In genomic region chr7:109165931-109166585, GRCm38 (mm10) we compare ENCODE assay signal across 15 mouse cellular contexts. TPM values are rescaled to one million over a fixed set of nuclear protein-coding genes. Genes with fewer than 3 reads are reported as not detected.
DNase-seq lines count a peak whose midpoint lies in the region; ATAC-seq lines count a peak whose summit lies in the region.
"Had no signal": no experiment of that assay in that cellular context is flagged by ENCODE, and none has a peak within 500 bp of the region (broad histone marks: within the 10 kb centered on the region; RNA-seq: fewer than 3 reads in every experiment).

No protein-coding gene starts in this region.

- peak; percentile 43 for ATAC-seq in forebrain, embryonic 15.5 days (replicated peaks)
- no peak for ATAC-seq in midbrain, embryonic 14.5 days (ENCODE audit: low FRiP score, low TSS enrichment)
- no peak for ATAC-seq in erythroblast, adult 5-6 weeks (replicated peaks; ENCODE audit: low FRiP score, poor library complexity, severe bottlenecking)
- ATAC-seq: intestine, postnatal 0 days had no signal

- peak; percentile 92 for DNase-seq in MN1 (ENCODE audit: low spot score)
- peak; percentile 78 for DNase-seq in Muller cell, postnatal 12 days (ENCODE audit: inconsistent ontology term)
- peak; percentile 54 for DNase-seq in midbrain, embryonic 14.5 days
- DNase-seq in gastrocnemius, postnatal 10 days: no peak
- DNase-seq in ovary, postnatal 14 days (ENCODE audit: low spot score): no peak
- no peak for DNase-seq in spleen, postnatal 10 days (ENCODE audit: low spot score in 2 of 2)
- DNase-seq: cerebellum, adult 9-10 months; lung, postnatal 36 days; right cerebral cortex, adult 18-20 months; thymus, adult 2 months had no signal

- 14% methylated on average over 17 of the region's 17 CpGs for whole genome bisulfite sequencing in forebrain, embryonic 15.5 days
- WGBS in midbrain, embryonic 14.5 days: 40% methylated on average over 17 of the region's 17 CpGs

- H3K9ac ChIP-seq in forebrain, embryonic 15.5 days (replicated peaks): 0 out of 2 replicates have a peak overlapping the region, but pooled peaks have one; percentile 13
- H3K9ac ChIP-seq in midbrain, embryonic 14.5 days (replicated peaks; ENCODE audit: low read length): peak overlapping the region; percentile 45
- H3K9ac ChIP-seq: liver, embryonic 15.5 days had no signal

- peak overlapping the region; percentile 36 for H3K4me2 ChIP-seq in forebrain, embryonic 15.5 days (replicated peaks)
- H3K4me2 ChIP-seq in midbrain, embryonic 14.5 days (ENCODE audit: low read length): peak overlapping the region; percentile 89
- H3K4me2 ChIP-seq: liver, embryonic 15.5 days had no signal

- H3K27ac ChIP-seq in forebrain, embryonic 15.5 days (replicated peaks): peak overlapping the region; percentile 2
- H3K27ac ChIP-seq in midbrain, embryonic 14.5 days (replicated peaks; ENCODE audit: low read depth, low read length): peak overlapping the region; percentile 64
- H3K27ac ChIP-seq: limb, embryonic 10.5 days; liver, embryonic 15.5 days had no signal

- H3K4me1 ChIP-seq in forebrain, embryonic 15.5 days: peaks cover 59% of the 10 kb centered on the region
- peaks cover 39% of the 10 kb centered on the region for H3K4me1 ChIP-seq in midbrain, embryonic 14.5 days (ENCODE audit: control insufficient read depth, insufficient read depth, low read length)

- no peaks in the 10 kb centered on the region for H3K27me3 ChIP-seq in forebrain, embryonic 15.5 days
- no peaks in the 10 kb centered on the region for H3K27me3 ChIP-seq in midbrain, embryonic 14.5 days (ENCODE audit: control insufficient read depth, insufficient read depth, low read length)

- H3K36me3 ChIP-seq in forebrain, embryonic 15.5 days: no peaks in the 10 kb centered on the region
- no peaks in the 10 kb centered on the region for H3K36me3 ChIP-seq in midbrain, embryonic 14.5 days (ENCODE audit: control insufficient read depth, insufficient read depth, low read length)
- H3K36me3 ChIP-seq: liver, embryonic 15.5 days had no signal

- H3K4me3 ChIP-seq in forebrain, embryonic 15.5 days: peak overlapping the region; percentile 18
- H3K4me3 ChIP-seq in midbrain, embryonic 14.5 days (replicated peaks; ENCODE audit: low read depth, low read length): peak overlapping the region; percentile 60
- H3K4me3 ChIP-seq: limb, embryonic 10.5 days; liver, embryonic 15.5 days had no signal

- no peaks in the 10 kb centered on the region for H3K9me3 ChIP-seq in forebrain, embryonic 15.5 days
- H3K9me3 ChIP-seq in midbrain, embryonic 14.5 days (ENCODE audit: control insufficient read depth, low read length): no peaks in the 10 kb centered on the region
- H3K9me3 ChIP-seq: limb, embryonic 10.5 days; liver, embryonic 15.5 days had no signal

RNA-seq across cellular contexts. Expression of gene Lmo1, which starts 8.9 kb away (rescaled TPM):
- polyA plus RNA-seq in forebrain, embryonic 15.5 days (2015; fragmentation: Nextera tagmentation; extraction: Ambion mirVana): 102 and 134 TPM in 2 replicates
- 170 and 189 TPM in 2 replicates for polyA plus RNA-seq in midbrain, embryonic 14.5 days (2014; fragmentation: Nextera tagmentation; extraction: Ambion mirVana)
- 1 to 10 TPM; 4.5 to 4.7 TPM for total RNA-seq in gastrocnemius, postnatal 10 days (2021)
- 7.1 and 10.2 TPM in 2 replicates for total RNA-seq in erythroblast, adult 5-6 weeks (2015; ENCODE audit: low replicate concordance)
- total RNA-seq in erythroblast, adult 5-6 weeks (2017; ENCODE audit: low replicate concordance): 1.3 TPM in 1 of 2 replicates, not detected in the other

Comparison
In these comparisons a context has a peak if more than half of its experiments do, and no peak if none do; other contexts are left out.
1. DNase-seq: peak in MN1 (single experiment), Muller cell, postnatal 12 days (single experiment) and midbrain, embryonic 14.5 days (single experiment); none in gastrocnemius, postnatal 10 days (single experiment), ovary, postnatal 14 days (single experiment) and spleen, postnatal 10 days (0 of 2).